Mouse (Mus musculus): Measurements from ENCODE around the gene Asb2.

Gene Asb2

DNA sequence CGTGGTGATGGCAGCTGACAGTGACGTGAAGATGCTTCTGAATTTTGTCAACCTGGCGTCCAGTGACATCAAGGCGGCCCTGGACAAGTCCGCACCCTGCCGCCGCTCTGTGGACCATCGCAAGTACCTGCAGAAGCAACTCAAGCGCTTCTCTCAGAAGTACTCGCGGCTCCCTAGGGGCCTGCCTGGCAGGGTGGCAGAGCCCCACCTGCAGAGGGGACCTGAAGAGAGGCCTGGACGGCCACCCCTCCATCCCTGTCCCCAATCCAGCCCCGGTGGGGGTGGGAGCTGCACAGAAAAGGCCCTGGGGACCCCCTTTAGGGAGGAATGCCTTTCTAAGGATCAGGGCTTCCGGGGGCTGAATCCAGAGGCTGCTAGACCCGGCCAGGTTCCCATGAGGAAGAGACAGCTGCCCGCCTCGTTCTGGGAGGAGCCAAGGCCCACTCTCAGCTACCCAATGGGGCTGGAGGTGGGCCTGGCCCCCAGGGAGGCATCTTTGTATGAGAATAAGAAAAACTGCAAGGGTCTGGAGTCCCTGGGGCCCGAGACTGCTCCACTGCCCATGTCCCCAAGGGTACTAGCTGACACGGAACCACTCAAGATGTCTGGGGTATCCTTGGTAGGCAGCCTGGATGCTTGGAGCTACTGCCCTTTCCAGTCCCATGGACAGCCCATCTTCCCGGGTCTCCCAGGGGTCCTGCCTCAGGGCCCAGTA is 39.8 kb downstream of the Asb2 start:
- no peak for DNase-seq (ENCODE audit: low read depth, low spot score)

DNA sequence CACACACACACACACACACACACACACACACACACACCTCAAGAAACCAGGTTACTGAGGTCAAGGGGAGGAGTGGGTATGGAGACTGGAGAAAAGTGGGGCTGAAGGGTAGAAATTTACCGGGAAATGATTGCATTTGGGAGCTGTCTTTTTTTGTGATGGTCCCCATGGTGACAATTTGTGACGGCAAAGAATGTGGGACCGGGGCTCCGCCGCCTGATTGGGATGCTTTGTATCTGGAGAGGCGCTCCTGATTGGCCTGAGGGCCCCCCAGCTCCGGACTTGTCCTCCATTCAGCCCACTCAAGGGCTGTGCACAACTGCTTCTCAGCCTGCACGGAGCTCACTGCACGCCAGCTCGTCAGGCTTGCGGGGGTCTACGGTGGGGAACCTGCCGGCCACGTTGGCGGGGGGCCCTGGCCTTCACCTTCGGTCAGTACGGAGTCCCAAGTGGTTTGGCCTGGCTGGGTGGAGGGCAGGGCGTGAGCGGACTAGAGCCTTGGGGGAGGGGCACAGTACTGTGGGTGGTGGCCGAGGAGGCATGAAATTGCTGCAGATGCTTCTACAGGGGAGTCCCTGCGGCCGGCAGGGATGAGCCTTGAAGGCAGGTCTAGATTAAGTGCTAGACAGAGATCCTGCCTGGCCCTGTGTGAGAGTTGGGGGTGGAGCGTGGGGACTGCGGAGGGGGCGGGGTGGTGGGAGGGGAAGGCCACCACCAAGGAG is 41.0 kb downstream of the Asb2 start:
- DNase-seq (ENCODE audit: low read depth, low spot score) = no peak

DNA sequence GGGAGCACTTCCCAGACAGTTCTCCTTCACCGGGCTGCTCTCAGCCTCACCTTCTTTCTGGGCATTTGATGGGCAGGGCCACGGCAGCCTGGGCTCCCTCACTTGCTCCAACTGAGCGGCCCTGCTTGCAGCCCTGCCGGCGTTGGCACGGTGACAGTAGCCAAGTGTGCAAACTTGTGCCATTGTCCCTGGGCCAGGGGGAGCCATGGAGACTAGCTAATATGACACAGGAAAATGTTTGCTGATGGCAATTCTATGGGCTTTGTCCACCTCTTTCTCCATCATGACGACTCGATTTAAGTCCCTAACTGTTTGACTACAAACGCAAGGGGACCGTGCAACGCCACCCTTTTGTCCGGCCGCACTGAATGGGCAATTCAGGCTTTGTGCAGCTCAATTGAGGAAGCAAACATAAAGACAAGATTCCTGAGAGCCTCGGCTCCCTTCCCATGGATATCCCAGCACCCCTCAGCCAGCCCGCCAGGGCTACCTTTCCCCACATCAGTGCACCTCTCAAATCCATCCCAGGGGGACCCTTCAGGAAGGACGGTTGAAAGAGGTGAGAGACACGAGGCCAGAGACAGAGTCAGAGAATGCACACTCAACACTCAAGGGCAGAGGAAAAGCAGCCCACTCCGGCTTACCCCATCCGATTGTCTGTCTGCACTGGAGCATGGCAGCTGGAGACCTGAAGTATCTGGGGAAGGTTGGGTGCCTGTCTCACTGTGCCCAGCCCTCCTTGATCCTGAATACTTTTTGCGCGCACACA is 41.7 kb downstream of the Asb2 start:
- DNase-seq (ENCODE audit: low read depth, low spot score) = no peak

DNA sequence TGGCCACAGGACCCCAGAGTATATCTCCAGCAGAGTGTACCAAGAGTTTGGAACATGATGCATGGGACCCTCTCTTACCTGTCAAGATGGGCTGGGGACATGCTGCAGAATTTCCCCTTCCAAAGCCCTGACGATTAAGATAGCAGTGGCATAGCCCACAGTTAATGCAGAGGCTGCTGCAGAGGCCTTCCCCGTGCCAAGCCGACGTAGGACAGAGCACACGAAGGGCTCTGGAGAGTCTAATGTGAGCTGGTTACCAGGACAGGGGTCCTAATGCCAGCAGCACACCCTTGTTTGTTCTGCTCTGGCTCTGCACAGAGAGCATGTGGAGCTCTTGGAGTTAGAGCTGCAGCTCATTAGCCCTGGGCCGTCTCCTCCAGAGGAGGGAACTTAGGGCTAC is 42.5 kb downstream of the Asb2 start:
- DNase-seq (ENCODE audit: low read depth, low spot score) = no peak

DNA sequence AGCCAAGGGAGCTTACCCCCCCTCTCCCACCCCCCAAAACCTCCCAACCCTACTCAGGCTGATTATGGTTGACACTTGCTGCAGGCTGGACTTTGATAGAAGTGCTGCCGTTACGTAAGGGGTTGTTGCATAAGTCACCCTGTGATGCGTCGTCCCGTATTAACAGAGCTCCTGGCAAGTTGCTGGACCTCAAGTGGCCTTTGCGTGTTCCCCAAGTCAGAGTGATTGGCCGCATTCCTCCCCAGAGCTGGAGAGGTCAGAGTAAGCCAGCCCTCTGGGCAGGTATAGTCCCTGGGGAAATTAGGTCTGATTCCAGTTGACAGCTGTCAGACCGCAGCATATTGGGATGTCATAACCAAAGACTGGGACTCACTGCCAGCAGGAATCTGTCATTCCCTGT is 43.9 kb downstream of the Asb2 start:
- no peak for DNase-seq (ENCODE audit: low read depth, low spot score)

DNA sequence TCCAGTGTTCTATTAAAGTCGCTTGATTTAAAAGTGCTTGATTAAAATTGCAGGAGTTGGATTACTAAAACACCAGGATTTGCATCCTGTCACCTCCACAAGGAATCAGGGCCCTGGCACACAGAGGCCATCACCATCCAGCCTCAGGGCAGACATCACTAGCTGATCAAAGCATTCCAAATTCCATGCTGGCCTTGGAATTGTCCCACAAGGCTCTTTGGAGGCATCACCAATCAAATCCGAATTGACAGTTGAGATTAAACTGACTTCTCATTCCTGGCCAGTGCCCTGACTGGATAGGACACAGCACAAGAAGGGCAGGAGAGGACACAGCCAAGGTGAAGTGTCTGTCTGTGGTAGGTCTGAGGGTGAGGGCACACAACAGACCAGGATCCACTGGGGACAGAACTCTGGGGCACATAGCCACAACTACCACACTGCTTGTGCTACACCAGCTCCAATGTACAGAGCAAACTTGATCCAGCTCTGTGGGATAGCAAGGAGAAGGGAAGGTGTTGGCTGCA is 45.0 kb downstream of the Asb2 start, which contains the start of gene Fam181a:
Fam181a (plus strand) TSS at position 232 of the 524 bp plus-strand sequence.
- DNase-seq (ENCODE audit: low read depth, low spot score) = no peak

DNA sequence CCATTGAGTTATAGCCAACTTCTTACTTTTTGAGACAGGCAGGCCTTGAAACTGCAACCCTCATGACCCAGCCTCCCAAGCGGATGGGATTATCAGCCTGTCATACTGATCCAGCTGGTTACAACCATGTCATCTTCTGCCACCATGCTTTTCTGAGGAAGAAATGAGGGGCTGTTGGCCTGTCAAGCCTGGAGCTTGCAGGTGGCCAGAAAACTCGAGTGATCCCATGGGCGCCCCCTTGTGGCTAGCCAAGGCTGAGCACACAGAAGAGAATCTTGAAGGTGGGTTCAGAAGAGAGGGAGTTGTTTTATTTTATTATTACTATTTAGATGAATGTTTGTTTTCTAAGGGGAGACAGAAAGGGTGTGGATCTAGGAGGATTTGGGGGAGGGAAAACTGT is 49.1 kb downstream of the Asb2 start:
- no peak for DNase-seq (ENCODE audit: low read depth, low spot score)

DNA sequence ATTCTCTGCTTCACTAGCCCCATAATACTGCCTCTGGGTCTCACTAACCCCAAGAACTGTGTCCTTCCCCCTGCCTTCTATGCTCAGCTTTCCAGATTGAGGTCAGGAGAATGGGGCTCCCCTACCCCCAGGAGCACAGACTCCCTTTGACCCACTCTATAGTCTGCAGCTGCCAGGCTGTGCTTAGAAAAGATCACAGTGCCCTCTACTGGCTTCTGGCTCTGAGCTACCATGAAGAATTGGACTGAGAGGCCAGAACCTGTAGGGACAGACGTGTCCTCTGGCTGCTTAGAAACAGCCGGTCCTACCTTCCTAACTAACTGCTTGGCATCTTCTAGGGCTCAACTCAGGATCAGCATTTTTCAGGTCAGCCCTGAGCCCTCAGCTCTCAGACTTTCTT is 49.6 kb downstream of the Asb2 start:
- DNase-seq (ENCODE audit: low read depth, low spot score) = no peak

DNA sequence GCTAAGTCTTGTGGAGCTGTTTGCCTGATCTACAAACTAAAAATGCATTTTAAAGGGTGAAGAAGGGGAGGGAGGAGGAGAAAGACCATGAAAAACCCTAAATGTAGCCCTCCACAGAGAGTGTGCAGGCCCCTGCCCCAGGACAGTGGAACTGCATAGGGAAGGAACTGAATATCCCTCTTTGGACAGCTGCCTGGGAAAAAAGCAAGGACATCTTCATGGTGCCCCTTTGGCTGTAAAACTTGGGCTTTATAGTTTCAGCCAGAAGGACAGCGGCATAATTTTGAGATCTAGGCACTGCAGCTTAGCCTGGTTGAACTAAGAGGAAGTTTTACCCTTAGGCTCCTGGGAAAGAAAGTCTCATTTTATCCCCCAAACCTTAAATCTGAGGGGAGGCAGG is 52.8 kb downstream of the Asb2 start:
- DNase-seq (ENCODE audit: low read depth, low spot score) = no peak

DNA sequence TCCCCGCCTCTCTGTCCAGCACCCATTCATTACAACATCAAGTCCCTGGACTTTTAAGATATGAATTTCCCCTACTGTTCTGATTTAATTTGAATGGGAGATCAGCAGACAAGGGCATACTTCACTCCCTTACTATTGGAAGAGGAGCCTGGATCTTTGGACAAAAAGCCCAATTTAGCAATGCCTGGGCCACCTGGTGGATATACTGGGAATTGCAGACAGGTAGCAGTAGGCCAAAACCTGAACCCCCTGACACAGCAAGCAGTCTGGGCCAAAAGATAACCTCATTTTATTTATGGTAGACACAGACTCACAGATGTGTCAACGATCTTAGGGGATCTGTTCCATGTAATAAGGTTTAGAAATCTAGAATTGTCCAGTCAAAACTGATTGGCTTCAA is 54.2 kb downstream of the Asb2 start:
- DNase-seq (ENCODE audit: low read depth, low spot score) = no peak

DNA sequence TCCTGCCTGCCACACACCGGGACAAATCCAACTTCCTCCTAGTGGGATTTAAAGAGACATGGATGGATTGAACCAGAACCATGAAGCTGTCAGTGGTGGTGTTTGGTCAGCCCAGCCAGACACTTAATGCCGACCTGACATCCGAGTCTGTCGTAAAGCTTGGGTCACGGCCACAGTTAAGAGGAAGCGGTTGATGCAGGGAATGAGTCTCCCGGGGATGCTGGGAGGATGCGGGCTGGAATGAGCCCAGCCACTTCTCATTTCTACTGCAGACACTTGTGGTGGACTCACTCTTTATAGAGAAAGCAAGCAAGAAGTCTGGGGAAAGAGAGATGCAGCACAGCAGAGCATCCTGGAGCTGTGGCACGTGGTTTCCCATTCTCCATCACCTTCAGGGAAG is 55.3 kb downstream of the Asb2 start:
- DNase-seq (ENCODE audit: low read depth, low spot score) = no peak

DNA sequence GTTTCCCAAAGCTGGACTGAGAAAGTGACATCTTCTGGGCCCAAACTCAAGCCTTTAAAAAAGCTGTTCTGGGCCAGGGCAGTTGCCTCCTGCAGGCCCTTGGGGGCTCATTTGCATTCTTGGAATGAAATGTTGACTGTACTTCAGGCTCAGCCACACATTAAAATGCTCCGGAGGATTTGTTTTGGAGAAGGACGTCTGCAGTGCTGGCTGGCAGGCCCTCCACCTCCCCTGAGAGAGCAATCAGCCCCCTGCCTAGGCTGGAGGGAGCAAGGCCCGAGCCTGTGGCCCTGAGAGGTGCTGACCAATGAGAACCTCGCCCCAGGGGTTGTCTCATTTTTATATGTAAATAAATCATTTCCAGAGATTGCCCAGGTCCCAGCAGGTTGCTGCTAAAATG is 59.5 kb downstream of the Asb2 start:
- DNase-seq (ENCODE audit: low read depth, low spot score) = no peak

DNA sequence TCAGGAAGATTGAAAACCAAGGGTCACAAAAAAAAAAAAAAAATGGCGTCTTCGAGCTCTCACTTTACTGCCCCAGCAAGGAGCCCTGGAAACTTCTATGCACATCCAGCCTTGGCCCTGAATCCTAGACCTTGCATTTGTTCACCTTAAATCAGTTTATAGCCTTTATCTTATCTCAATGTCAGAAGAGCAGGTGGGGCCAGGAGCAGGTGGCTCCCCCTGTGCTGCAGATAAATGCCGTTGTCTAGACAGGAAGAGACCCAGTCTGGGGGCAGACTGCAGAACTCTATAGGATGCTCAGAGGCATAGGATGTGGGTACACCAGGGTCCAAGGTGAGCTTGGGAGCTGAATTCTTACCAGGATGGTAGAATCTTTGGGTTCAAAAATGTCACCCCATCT is 63.4 kb downstream of the Asb2 start:
- DNase-seq (ENCODE audit: low read depth, low spot score) = no peak

DNA sequence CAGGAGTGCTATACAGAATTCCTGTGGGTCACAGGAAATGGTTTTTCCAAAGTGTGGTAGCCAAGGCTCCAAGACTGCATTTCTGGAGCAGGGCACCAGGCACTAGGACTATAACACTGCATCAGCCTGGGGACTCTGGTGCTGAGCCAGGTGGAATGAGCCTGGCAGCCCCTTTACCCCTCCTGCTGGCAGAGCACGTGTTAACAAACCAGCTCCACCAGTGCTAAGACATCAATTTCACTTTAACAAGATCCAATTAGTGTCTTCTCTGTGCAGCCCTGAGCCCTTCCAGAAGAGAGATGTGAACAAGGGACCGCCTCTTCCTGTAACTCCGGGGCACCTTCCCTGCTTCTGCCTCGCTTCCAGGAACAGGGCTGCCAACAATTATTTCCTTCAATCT is 68.5 kb downstream of the Asb2 start:
- no peak for DNase-seq (ENCODE audit: low read depth, low spot score)

DNA sequence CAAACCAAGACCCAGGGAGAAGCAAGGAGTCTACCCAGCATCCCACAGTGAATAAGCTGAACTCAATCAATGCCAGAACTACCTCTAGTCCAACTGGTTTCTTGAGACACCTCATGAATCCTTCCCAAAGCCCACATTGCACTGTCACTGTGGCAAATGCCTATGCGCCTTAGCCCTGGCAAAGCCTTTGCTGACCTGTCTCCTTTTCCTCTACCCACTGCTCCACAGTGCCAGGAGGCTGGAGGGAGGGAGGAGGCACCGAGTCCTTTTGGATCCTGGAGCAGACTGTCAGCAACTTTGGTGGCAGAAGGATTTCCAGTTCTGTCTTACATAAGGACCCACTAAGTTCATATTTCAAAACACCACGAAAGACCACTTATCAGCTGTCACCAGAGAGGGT is 72.4 kb downstream of the Asb2 start:
- no peak for DNase-seq (ENCODE audit: low read depth, low spot score)

DNA sequence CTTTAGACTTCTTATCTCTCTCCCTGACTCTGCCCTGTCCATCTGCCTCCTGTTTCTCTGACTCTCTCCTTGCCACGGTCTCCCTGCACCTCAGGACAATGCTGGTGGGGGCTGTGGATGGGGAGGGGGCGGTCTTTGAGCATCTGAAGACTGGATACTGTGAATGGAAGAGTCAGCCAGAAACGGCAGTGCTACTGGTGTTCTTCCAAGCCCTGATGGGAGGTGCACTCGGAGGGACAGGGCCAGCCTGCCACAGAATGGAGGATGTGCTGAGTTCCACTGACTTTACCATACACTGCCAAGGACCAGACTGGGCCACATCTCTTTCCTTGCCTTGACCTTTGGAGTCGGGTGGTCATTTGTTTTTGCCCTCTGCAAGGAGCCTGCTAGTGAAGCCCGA is 72.9 kb downstream of the Asb2 start:
- DNase-seq (ENCODE audit: low read depth, low spot score) = no peak

DNA sequence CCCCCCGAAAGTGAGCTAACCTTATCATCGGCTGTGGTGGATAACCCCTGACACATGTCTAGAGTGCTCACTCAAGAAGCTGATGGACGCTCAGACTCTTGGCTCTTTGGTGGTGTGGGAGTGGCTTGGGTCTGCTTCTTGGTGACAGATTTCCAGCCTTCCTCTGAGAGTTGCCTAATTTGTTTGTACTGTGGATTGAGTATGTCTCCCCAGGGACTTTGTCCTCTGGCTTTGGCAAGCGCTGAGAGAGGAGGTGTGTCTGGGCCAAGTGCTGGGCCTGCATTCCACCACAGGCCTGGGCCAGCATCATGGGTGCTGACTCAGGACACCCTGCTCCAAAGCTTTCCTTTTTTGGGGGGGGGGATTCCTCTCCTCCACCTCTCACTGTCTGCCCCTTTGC is 73.9 kb downstream of the Asb2 start:
- DNase-seq (ENCODE audit: low read depth, low spot score) = no peak

DNA sequence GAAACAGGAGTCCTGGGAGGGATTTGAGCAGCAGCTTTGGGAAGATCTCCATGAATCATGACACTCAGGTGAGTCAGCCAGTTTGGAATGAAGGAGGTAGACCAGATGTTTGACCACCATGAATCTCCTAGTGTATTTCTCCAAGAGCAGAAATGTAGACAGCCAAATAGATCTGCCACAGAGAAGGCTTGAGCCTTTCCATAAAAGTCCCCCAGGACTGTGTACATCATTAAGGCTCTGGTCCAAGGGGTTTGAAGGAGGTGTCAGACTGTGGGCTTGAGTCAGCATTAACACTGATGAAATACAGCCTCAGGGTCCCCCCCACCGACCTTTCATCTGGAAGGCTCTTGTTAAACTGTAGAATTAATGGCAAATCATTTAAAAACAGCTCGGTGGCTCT is 74.3 kb downstream of the Asb2 start:
- no peak for DNase-seq (ENCODE audit: low read depth, low spot score)

DNA sequence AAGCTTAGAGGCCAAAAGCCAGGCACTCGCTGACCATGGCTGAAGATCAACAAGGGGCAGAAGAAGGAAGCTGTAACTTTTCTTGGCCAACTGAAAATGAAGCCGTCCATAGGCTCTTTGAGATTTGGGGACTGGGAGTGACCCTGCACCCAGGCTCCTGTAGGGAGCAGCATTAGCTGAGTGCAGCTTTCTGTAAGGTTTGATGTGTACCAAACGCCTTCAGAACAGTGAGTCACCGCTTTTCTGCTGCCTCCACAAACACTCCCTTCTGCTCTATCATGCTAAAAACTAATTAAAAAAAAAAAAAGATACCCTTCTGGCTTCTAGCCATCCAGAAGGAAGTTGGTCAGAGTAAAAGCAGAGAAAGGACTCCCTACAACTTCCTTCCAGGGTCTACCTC is 79.4 kb downstream of the Asb2 start:
- no peak for DNase-seq (ENCODE audit: low read depth, low spot score)

DNA sequence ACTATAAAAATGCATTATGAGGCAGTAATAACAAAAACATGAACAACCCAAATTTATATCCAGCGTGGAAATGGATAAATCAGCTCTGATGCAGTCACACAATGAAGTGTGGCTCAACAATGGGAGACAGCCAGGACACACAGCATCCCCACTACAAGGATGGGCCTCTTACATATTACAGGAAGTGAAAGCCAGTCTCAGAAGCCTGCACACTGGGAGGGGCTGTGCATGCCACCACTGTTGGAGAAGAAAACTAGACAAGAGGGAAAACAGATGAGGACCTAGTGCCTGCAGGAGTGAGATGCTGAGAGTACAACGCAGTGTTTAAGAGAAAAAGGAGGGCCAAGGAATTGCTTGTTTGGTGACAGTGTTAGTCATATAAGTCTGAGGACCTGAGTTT is 82.1 kb downstream of the Asb2 start:
- DNase-seq (ENCODE audit: low read depth, low spot score) = no peak

DNA sequence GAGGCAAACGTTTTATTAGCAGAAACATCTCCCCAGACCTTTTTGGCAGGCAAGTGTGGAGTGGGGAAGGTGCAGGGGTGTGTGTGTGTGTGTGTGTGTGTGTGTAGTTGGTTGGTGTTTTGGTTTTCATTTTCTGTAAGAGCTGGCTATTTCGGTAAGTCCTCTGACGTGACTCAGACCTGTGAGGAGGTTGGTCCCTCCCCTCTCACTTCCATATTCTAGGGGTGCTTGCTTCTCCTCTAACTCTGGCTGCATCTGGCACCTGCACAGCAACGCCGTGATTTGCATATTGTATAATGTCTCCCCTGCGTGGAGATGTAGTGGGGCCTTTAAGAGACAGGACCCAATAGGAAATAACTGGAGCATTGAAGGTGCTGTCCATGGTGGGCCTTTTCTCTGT is 82.8 kb downstream of the Asb2 start:
- DNase-seq (ENCODE audit: low read depth, low spot score) = no peak

DNA sequence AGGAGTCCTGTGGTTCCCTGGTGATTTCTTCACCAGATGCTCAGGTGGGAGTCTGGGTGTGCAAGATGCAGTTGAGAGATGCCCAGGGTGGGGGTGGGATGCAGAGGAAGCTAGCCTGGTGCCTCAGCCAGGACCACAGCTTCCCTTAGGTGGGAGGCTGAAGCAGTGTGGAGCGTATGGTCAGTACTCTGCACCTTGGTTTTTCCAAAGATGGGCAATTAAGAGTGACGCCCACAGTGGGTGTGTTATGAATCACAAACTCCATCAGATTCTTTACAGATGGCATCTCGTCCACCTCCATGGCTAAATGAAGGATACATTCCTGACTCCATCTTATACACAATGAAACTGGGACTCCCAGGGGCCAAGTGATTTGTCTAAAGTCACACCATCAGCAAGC is 83.6 kb downstream of the Asb2 start:
- no peak for DNase-seq (ENCODE audit: low read depth, low spot score)
